Mouse (Mus musculus) embryonic fibroblast, embryonic 13.5 days (primary cell): ENCODE data around the gene Pwwp2b. TPM values are rescaled to one million over a fixed set of nuclear protein-coding genes. Genes with fewer than 3 reads are reported as not detected.

Experiments
- H3K27ac ChIP-seq: 2 replicates; pipeline ENCODE4 v1.5.1; 2012; ENCODE audit warnings: low read length, control low read depth, inconsistent platforms; ENCODE audit not compliant: insufficient read depth
- H3K4me1 ChIP-seq: 2 replicates; pipeline ENCODE4 v1.6.1; 2011; ENCODE audit warnings: low read length; ENCODE audit not compliant: control insufficient read depth, insufficient read depth
- H3K4me3 ChIP-seq: 2 replicates; pipeline ENCODE4 v1.5.1; 2011; ENCODE audit warnings: mild to moderate bottlenecking, control low read depth, low read length; ENCODE audit not compliant: insufficient read depth
- CTCF ChIP-seq: IDR thresholded peaks from 2 replicates; pipeline ENCODE4 v1.5.1; 2011; ENCODE audit warnings: mild to moderate bottlenecking, control low read depth, low read length, moderate library complexity, borderline replicate concordance; ENCODE audit not compliant: insufficient read depth
- POLR2A ChIP-seq: IDR thresholded peaks from 2 replicates; pipeline ENCODE4 v1.6.1; 2011; ENCODE audit warnings: low read depth, mild to moderate bottlenecking, control low read depth, low read length, moderate library complexity
- polyA plus RNA-seq: library from polyadenylated mRNA; stranded (reverse); fragments of >200 nt; gene quantifications from 2 replicates; pipeline ENCODE4 v1.2.4, GENCODE M21; 2011; ENCODE audit warnings: low read depth; ENCODE audit not compliant: missing spikeins, insufficient read length

Gene Pwwp2b
- polyA plus RNA-seq, 1 experiment = 8.9 TPM

- Histone ChIP-seq H3K4me1 (peaks cover 7% of the 10 kb centered on the region; the same call in 1 of the 2 replicates), H3K27ac (no peak overlapping the region), H3K4me3 (no peak overlapping the region)
- TF ChIP-seq POLR2A (no peak), CTCF (no peak)
These were observed 25.9 kb upstream of the Pwwp2b start for GRCm38 (mm10) chr7:139222341-139222740.

GRCm38 (mm10) chr7:139224070-139224469 lies 24.2 kb upstream of the Pwwp2b start:
- no peak overlapping the region for H3K4me3 ChIP-seq
- no peak overlapping the region for H3K27ac ChIP-seq
- peaks cover 7% of the 10 kb centered on the region; the same call in 1 of the 2 replicates for H3K4me1 ChIP-seq
- TF ChIP-seq POLR2A (no peak), CTCF (no peak)

- Histone ChIP-seq H3K4me1 (0 out of 2 replicates have a peak, but pooled peaks cover 2% of the 10 kb centered on the region), H3K4me3 (no peak overlapping the region), H3K27ac (no peak overlapping the region)
- TF ChIP-seq CTCF (no peak), POLR2A (no peak)
These were observed 23.6 kb upstream of the Pwwp2b start for GRCm38 (mm10) chr7:139224725-139225124.

DNA sequence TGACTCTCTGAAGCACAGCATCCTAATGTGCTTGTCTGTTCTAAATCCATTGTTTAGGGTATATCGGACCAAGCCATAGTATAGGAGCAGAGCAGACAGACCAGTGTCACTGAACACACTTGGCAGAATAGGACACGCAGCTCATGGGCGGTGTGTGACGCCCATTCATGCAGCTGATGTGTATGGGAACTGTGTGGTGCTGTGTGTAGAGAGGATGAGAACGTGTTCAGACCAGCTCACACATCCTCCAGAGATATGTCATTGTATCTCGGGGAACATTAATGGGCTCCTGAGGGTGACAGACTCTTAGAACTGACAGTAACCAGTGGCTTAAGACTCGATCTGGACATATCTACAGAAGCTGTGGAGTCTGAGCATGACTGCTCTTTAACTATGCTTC lies 21.9 kb upstream of the Pwwp2b start:
- Histone ChIP-seq H3K27ac (no peak overlapping the region), H3K4me3 (no peak overlapping the region), H3K4me1 (no peaks in the 10 kb centered on the region)
- TF ChIP-seq CTCF (no peak), POLR2A (no peak)

- Histone ChIP-seq H3K27ac (no peak overlapping the region), H3K4me1 (no peaks in the 10 kb centered on the region), H3K4me3 (no peak overlapping the region)
- no peak for TF ChIP-seq CTCF
- TF ChIP-seq POLR2A = no peak
These were observed 19.7 kb upstream of the Pwwp2b start for GRCm38 (mm10) chr7:139228447-139229171.

- Histone ChIP-seq H3K27ac (no peak overlapping the region), H3K4me1 (peaks cover 5% of the 10 kb centered on the region; the same call in 1 of the 2 replicates), H3K4me3 (no peak overlapping the region)
- no peak for TF ChIP-seq POLR2A
- TF ChIP-seq CTCF = no peak
These were observed 18.4 kb upstream of the Pwwp2b start for GRCm38 (mm10) chr7:139229837-139230236.

DNA sequence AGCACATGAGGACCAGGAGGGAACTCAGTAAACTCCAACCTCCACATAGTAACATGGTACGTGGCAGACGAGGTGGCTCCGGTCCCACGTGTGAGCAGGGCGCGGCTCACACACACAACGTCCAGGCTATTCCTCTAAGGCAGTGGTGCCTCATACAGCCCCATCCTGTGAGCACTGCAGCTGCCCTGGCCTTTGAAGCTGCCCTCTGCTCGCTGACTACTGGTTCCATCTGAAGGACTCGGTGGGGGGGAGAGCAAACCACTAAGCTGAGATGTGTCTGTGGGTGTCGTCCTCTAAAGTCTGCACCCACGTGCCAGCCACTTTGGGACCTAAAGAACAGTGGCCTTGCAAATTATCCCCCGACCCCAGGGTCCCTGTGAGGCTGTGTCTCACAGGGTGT lies 18.0 kb upstream of the Pwwp2b start:
- H3K4me3 ChIP-seq = no peak overlapping the region
- TF ChIP-seq CTCF (no peak), POLR2A (no peak)
- H3K4me1 ChIP-seq = peaks cover 5% of the 10 kb centered on the region; the same call in 1 of the 2 replicates
- no peak overlapping the region for H3K27ac ChIP-seq

GRCm38 (mm10) chr7:139233714-139234113 lies 14.6 kb upstream of the Pwwp2b start:
- H3K4me1 ChIP-seq = peaks cover 5% of the 10 kb centered on the region; the same call in 1 of the 2 replicates
- H3K27ac ChIP-seq = no peak overlapping the region
- TF ChIP-seq POLR2A (peak; percentile 38; the same call in 1 of the 2 replicates), CTCF (peak; percentile 96)
- no peak overlapping the region for H3K4me3 ChIP-seq

GRCm38 (mm10) chr7:139234426-139235188 lies 13.7 kb upstream of the Pwwp2b start:
- H3K27ac ChIP-seq = no peak overlapping the region

More at GRCm38 (mm10) chr7:139234426-139235188, 13.7 kb upstream of the Pwwp2b start:
- peaks cover 5% of the 10 kb centered on the region; the same call in 1 of the 2 replicates for H3K4me1 ChIP-seq
- TF ChIP-seq POLR2A = peak; percentile 33; the same call in 1 of the 2 replicates
- TF ChIP-seq CTCF = no peak; the same call in 1 of the 2 replicates
- H3K4me3 ChIP-seq = no peak overlapping the region
